Mouse (Mus musculus): ENCODE results near the gene Mslnl. TPM values are rescaled to one million over a fixed set of nuclear protein-coding genes. Genes with fewer than 3 reads are reported as not detected.

Gene Mslnl
- 0.06 and 0.07 TPM in 2 replicates for polyA plus RNA-seq (2015; fragmentation: Nextera tagmentation; extraction: Ambion mirVana)

GRCm38 (mm10) chr17:25735745-25736144, at the start of gene Mslnl:
TSS of gene Mslnl (plus strand) at chr17:25736042.

GRCm38 (mm10) chr17:25716711-25717637, 18.9 kb upstream of the Mslnl start, which contains the start of gene Gng13:
TSS of gene Gng13 (plus strand) at chr17:25717171.

GRCm38 (mm10) chr17:25727265-25728008, 8.4 kb upstream of the Mslnl start, which contains the start of the genes Chtf18 and Rpusd1:
TSS of gene Chtf18 (minus strand) at chr17:25727419.
TSS of gene Rpusd1 (plus strand) at chr17:25727670.

GRCm38 (mm10) chr17:25754241-25754640, 18.4 kb downstream of the Mslnl start, which contains the start of gene Msln:
TSS of gene Msln (minus strand) at chr17:25754378.

GRCm38 (mm10) chr17:25773549-25774120, 37.8 kb downstream of the Mslnl start, which contains the start of gene Narfl:
TSS of gene Narfl (plus strand) at chr17:25773776.

GRCm38 (mm10) chr17:25785281-25785745, 49.5 kb downstream of the Mslnl start, which contains the start of gene Haghl:
TSS of gene Haghl (minus strand) at chr17:25785673.

GRCm38 (mm10) chr17:25786280-25786679, 50.4 kb downstream of the Mslnl start, which contains the start of gene Ccdc78:
TSS of gene Ccdc78 (plus strand) at chr17:25786580.

GRCm38 (mm10) chr17:25792615-25793014, 56.8 kb downstream of the Mslnl start, which contains the start of gene Fam173a:
TSS of gene Fam173a (minus strand) at chr17:25792901.

GRCm38 (mm10) chr17:25795609-25796092, 59.8 kb downstream of the Mslnl start, which contains the start of gene AC134908.4:
TSS of gene AC134908.4 (minus strand) at chr17:25795659.

GRCm38 (mm10) chr17:25796951-25797369, 61.1 kb downstream of the Mslnl start, which contains the start of gene Metrn:
TSS of gene Metrn (minus strand) at chr17:25797136.

Small RNA genes lying within 50 kb of the gene (microRNA-seq; reads per million reads assigned to microRNA genes)
- gene Gm25083 (not detected), gene Mir6966 (0.93 reads per million)

Other genes starting within 250 kb of the Mslnl start
- not detected in 2 replicates for gene Sstr5, start 238.8 kb upstream of the Mslnl start, polyA plus RNA-seq (2015; fragmentation: Nextera tagmentation; extraction: Ambion mirVana)
- gene Sox8, start 165.4 kb upstream of the Mslnl start, polyA plus RNA-seq (2015; fragmentation: Nextera tagmentation; extraction: Ambion mirVana), result 1.6 and 1.7 TPM in 2 replicates
- 16.8 and 17.1 TPM in 2 replicates for gene Lmf1, start 157.0 kb upstream of the Mslnl start, polyA plus RNA-seq (2015; fragmentation: Nextera tagmentation; extraction: Ambion mirVana)
- gene Gng13, start 18.9 kb upstream of the Mslnl start, polyA plus RNA-seq (2015; fragmentation: Nextera tagmentation; extraction: Ambion mirVana), result 0.63 and 2.2 TPM in 2 replicates
- gene Chtf18, start 8.6 kb upstream of the Mslnl start, polyA plus RNA-seq (2015; fragmentation: Nextera tagmentation; extraction: Ambion mirVana), result 6.3 and 7.4 TPM in 2 replicates
- 8.7 and 12.9 TPM in 2 replicates for gene Rpusd1, start 8.4 kb upstream of the Mslnl start, polyA plus RNA-seq (2015; fragmentation: Nextera tagmentation; extraction: Ambion mirVana)
- 160 and 189 TPM in 2 replicates for gene Msln, start 18.3 kb downstream of the Mslnl start, polyA plus RNA-seq (2015; fragmentation: Nextera tagmentation; extraction: Ambion mirVana)
- gene Narfl, start 37.7 kb downstream of the Mslnl start, polyA plus RNA-seq (2015; fragmentation: Nextera tagmentation; extraction: Ambion mirVana), result 19.4 and 20.0 TPM in 2 replicates
- gene Haghl, start 49.6 kb downstream of the Mslnl start, polyA plus RNA-seq (2015; fragmentation: Nextera tagmentation; extraction: Ambion mirVana), result 37.6 and 41.6 TPM in 2 replicates
- 0.24 and 0.27 TPM in 2 replicates for gene Ccdc78, start 50.5 kb downstream of the Mslnl start, polyA plus RNA-seq (2015; fragmentation: Nextera tagmentation; extraction: Ambion mirVana)
- gene Fam173a, start 56.9 kb downstream of the Mslnl start, polyA plus RNA-seq (2015; fragmentation: Nextera tagmentation; extraction: Ambion mirVana), result 79.0 and 85.2 TPM in 2 replicates
- gene AC134908.4, start 59.6 kb downstream of the Mslnl start, polyA plus RNA-seq (2015; fragmentation: Nextera tagmentation; extraction: Ambion mirVana), result 0.25 TPM in 1 of 2 replicates, not detected in the other
- 22.7 and 22.9 TPM in 2 replicates for gene Metrn, start 61.1 kb downstream of the Mslnl start, polyA plus RNA-seq (2015; fragmentation: Nextera tagmentation; extraction: Ambion mirVana)
- gene Fbxl16, start 73.0 kb downstream of the Mslnl start, polyA plus RNA-seq (2015; fragmentation: Nextera tagmentation; extraction: Ambion mirVana), result 1.4 and 1.8 TPM in 2 replicates
- gene Wdr24, start 87.6 kb downstream of the Mslnl start, polyA plus RNA-seq (2015; fragmentation: Nextera tagmentation; extraction: Ambion mirVana), result 10.9 and 11.6 TPM in 2 replicates
- 29.1 and 29.4 TPM in 2 replicates for gene Jmjd8, start 92.8 kb downstream of the Mslnl start, polyA plus RNA-seq (2015; fragmentation: Nextera tagmentation; extraction: Ambion mirVana)
- gene Stub1, start 97.4 kb downstream of the Mslnl start, polyA plus RNA-seq (2015; fragmentation: Nextera tagmentation; extraction: Ambion mirVana), result 207 and 208 TPM in 2 replicates
- gene Rhbdl1, start 101.3 kb downstream of the Mslnl start, polyA plus RNA-seq (2015; fragmentation: Nextera tagmentation; extraction: Ambion mirVana), result 5.1 and 6.3 TPM in 2 replicates
- 1.8 and 2.3 TPM in 2 replicates for gene Gm20683, start 105.7 kb downstream of the Mslnl start, polyA plus RNA-seq (2015; fragmentation: Nextera tagmentation; extraction: Ambion mirVana)
- 9.2 and 11.0 TPM in 2 replicates for gene Rhot2, start 108.8 kb downstream of the Mslnl start, polyA plus RNA-seq (2015; fragmentation: Nextera tagmentation; extraction: Ambion mirVana)
- gene Wdr90, start 125.5 kb downstream of the Mslnl start, polyA plus RNA-seq (2015; fragmentation: Nextera tagmentation; extraction: Ambion mirVana), result 5.9 and 6.2 TPM in 2 replicates
- 13.1 and 18.2 TPM in 2 replicates for gene Mcrip2, start 132.7 kb downstream of the Mslnl start, polyA plus RNA-seq (2015; fragmentation: Nextera tagmentation; extraction: Ambion mirVana)
- 36.1 and 44.4 TPM in 2 replicates for gene Mettl26, start 139.0 kb downstream of the Mslnl start, polyA plus RNA-seq (2015; fragmentation: Nextera tagmentation; extraction: Ambion mirVana)
- gene Wfikkn1, start 144.8 kb downstream of the Mslnl start, polyA plus RNA-seq (2015; fragmentation: Nextera tagmentation; extraction: Ambion mirVana), result 0.12 and 0.22 TPM in 2 replicates
- 16.7 and 18.7 TPM in 2 replicates for gene Rab40c, start 183.7 kb downstream of the Mslnl start, polyA plus RNA-seq (2015; fragmentation: Nextera tagmentation; extraction: Ambion mirVana)
- gene Pigq, start 208.9 kb downstream of the Mslnl start, polyA plus RNA-seq (2015; fragmentation: Nextera tagmentation; extraction: Ambion mirVana), result 27.5 and 29.1 TPM in 2 replicates
- not detected in 2 replicates for gene Nhlrc4, start 208.9 kb downstream of the Mslnl start, polyA plus RNA-seq (2015; fragmentation: Nextera tagmentation; extraction: Ambion mirVana)
- 0.07 TPM in 1 of 2 replicates, not detected in the other for gene A930017K11Rik, start 216.5 kb downstream of the Mslnl start, polyA plus RNA-seq (2015; fragmentation: Nextera tagmentation; extraction: Ambion mirVana)
- gene Capn15, start 249.8 kb downstream of the Mslnl start, polyA plus RNA-seq (2015; fragmentation: Nextera tagmentation; extraction: Ambion mirVana), result 13.4 and 16.2 TPM in 2 replicates